Mouse (Mus musculus): ENCODE results near the gene Itga1.

The Itga1 gene

GRCm38 (mm10) chr13:115050660-115051559 lies 50.9 kb downstream of the Itga1 start:
- no peak for DNase-seq

DNA sequence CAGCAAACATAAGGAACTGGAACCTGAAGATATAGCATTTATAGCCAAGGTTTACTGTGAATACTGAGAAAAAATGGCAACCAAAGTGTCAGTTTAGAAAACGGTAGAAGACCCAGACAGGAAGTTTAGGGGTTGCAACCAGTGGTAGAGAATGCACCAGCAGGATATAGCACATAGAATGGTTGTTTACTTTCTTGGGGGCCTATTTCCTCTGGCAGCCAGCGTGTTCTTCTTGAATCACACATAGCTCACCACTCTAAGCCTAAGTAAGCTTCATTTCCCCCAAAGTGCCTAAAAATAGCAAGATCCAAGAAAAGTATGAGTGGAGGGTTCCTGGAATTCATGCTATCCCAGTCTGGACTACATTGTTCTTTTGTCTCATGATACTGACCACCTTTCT lies 59.1 kb downstream of the Itga1 start:
- no peak for DNase-seq

DNA sequence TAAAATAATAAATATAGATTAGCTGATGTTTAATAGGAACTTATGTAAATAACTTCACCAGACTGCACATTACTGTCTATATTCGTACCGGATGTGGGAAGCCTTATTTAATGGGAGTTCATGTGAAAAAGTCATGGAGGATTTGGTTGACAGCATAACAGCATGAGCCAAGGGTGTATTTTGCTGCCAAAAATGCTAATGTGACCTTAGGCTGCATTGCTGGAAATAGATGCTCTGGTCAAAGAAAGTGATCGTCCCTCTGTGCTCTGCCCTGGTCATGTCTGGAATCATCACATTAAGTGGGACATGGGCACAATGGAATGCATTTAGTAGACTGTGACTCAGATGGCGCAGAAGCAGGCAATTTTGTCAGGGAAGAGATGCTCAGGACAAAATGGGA lies 64.5 kb downstream of the Itga1 start:
- no peak for DNase-seq

GRCm38 (mm10) chr13:115035387-115035786 lies 66.4 kb downstream of the Itga1 start:
- no peak for DNase-seq

DNA sequence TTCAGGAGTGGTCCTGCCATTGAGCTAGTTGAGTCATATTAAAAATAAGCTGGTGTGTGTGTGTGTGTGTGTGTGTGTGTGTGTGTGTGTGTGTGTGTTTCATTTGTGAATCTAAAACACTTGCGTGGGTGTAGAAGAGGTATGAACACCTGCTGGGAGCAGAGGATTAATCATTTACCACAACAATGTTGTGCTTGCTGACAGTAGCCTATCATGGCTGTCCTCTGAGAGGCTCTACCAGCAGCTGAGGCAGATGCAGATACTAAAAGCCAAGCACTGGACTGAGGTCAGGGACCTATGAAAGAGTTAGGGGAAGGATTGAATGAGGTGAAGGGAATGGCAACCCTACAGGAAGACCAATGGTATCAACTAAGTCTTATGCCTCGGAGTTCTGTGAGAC lies 68.6 kb downstream of the Itga1 start:
- no peak for DNase-seq

GRCm38 (mm10) chr13:115031177-115032000 lies 70.4 kb downstream of the Itga1 start:
- DNase-seq: peak; percentile 44

- DNase-seq: no peak
These were observed 76.4 kb downstream of the Itga1 start for GRCm38 (mm10) chr13:115025394-115025793.

DNA sequence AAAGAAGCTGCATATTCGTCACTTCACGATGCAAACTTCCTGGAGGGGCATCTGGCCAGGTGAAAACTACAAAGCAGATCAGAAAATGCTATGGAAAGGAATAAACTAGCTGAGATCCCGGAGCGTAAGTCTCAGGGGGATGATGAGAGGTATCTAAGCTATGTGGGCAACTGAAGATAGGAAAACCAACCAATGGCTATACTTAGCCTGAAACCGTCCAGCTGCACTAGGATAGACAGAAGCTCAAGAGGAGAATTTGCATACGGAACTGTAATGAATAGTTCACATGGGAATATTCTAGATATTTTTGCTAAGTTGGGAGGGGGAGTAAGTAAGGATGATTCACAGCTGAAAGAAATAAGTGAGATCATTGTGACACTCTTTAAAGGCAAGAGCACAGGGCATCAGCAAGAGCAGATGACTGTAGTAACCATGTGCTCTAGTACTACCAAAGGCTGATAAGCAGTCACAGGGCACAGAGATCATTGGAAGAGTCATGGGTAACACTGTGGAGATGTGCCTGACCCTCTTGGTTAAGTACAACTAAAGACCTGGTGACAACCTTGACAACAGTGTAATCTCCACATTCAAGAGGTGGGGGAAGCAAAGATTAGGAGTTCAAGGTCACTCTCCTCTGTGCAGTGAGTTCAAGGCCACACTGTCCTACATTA lies 79.5 kb downstream of the Itga1 start:
- DNase-seq: no peak

DNA sequence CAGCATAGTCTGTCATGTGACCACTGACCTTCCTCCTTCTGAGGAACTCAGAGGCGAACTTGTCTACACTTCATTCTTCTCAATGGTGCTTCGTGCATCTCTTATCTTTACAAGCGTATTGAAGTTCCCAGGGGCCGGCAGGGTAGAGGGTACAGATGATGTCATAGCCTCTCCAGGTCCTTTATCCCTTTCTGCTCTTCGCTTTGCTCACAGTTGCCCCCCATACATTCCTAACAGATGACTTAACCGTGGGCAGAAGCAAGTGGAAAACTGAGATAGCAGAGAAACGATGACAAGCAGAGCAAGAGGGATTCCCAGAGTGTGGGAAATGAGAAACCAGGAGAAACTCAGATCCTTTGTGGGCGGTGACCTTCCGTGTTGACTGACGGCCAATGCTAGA lies 80.4 kb downstream of the Itga1 start:
- DNase-seq: no peak

DNA sequence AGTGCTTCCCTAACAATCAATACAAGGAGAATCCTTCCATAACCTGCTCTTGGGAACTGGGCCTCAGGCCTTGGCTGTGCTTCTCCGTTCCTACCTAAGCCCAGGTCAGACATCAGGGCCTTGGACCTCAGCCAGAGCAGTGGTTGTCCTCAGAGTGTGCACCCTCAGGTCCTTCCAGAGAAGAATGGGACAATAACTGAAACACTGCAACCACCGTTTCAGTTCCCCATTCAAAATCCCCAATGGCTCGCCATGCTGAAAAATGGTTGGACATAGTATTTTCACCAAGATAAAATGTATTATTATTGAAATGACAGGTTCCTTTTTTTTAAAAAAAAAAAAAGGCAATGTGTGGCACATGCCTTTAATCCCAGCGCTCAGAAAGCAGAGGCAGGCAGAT lies 81.0 kb downstream of the Itga1 start:
- DNase-seq: no peak

- no peak for DNase-seq
These were observed 84.2 kb downstream of the Itga1 start for GRCm38 (mm10) chr13:115017545-115017944.

DNA sequence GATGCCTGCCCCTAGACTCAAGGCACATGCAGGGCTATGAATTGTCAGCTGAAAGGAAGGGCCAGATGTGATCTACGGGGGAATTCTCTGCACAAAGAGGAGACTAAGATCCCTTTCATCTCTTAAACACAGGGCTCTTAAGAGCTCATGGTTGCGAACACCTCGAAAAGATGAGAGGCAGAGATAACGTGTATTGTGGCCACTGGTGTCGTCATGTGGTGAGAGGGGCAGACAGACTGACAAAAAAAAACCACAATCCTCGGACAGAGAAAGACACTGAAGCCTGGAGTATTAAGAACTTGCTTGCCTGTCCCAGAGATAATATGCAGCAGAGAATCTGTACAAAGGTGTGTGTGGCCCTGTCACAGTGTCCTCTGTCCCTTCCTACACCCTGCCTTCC lies 90.2 kb downstream of the Itga1 start:
- DNase-seq: no peak

DNA sequence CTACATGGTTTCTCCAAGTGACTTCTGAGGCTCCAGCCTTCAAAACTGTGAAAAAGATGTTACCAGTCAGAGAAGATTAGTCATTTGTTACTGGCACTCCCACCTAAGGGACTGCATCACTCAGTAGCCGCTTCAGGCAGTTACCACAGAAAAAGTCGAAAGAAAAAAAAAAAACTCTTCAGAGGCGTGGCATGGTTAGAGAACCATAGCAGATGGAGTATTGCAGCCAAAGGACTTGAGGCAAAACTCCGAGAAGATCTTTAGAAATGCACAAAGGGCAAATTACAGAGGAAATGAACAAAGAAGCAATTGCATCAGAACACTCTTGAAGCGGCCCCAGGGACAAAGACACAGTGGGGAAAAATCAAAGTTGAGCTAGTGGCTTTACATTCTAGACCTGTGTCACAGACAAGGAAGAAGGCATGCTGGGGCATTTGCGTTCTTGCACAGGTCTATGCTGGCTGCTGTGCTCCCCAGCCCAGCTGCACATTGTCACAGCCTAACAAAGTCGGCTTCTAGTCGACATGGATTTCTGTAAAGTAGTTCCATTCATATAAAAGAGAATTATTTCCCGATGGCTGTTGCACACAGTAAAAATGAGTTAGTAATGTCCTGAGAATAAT lies 95.4 kb downstream of the Itga1 start:
- no peak for DNase-seq

DNA sequence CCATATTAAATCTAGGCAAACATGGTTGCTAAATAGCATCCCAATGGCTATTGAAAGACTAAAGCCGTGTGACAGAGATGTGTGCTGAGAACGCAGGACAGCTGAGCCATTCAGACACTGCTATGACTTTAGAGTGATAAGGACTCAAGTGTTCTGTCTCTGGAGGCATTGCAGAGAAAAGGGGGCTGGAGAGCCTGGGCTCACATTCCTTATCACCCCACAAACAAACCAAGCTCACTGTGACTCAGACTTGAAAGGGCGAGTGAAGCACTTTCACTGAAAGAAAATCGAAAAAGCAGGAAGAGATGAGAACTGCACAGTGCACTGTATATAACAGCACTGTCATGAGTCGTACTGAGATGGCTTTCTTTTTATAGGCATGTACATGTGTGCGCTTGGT lies 96.4 kb downstream of the Itga1 start:
- DNase-seq: no peak

DNA sequence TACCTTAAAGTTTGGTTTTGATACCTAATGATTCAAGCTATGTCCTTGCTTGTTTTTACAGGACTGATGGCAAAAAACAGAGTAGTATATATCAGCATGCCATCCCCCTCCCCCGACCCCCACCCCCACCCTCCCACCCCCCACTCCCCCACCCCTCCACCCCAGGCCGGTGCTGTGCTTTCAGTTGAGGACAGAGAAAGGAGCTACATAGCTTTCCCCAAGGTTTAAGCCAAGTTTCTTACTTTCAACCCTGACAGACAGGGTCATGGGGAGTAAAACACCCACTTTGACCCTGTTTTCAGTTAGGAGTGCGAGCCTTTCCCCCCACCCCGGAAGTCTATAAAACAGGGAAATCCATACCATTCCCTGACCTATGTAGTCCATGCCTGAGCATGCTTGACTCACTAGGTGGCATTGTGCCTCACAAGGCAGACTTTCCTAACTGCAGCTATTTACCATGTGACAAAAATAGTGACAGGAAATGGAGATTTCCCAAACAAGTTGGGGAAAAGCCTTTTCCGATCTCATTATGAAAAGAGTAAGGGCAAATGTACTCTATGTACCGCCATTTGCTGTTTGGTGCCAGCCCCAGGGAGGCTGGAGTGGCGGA lies 98.2 kb downstream of the Itga1 start:
- no peak for DNase-seq

DNA sequence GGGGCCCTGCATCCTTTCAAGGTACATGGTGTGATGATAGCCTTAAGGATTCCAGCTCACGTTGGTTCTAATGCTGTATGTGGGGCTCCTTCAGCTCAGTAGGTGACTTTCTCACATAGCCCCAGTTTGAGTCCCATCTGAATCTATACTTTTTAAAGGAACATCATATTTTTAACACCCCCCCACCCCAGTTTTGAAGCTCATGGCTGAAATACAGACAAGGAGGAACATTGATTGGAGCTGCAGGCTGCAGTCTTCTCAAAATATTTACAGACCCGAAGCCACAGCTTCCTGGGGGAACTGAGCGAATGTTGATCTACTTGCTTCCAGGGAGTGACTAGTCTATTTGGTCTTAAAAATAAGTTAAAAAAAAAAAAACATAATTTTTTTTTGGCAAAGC lies 98.9 kb downstream of the Itga1 start:
- no peak for DNase-seq

GRCm38 (mm10) chr13:115002155-115002554 lies 99.6 kb downstream of the Itga1 start:
- no peak for DNase-seq

DNA sequence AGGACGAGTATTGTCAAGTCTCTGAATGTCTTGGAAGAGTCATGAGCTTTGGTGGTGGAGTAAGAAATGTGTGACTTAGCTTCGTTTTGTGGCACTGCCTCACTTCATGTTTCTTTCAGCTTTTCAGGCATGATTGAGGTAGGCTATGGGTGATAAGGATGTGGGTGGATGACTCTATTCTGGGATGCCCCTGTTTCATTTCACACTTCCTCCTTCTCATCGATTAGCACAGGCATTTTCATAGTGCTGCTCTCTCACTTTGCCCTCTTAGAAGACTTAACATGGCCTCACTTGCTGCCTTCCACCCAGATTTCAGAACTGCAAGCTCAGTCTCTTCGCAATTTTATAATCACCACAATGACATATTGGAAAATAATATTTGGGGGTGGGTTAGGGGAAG lies 102.2 kb downstream of the Itga1 start:
- no peak for DNase-seq

DNA sequence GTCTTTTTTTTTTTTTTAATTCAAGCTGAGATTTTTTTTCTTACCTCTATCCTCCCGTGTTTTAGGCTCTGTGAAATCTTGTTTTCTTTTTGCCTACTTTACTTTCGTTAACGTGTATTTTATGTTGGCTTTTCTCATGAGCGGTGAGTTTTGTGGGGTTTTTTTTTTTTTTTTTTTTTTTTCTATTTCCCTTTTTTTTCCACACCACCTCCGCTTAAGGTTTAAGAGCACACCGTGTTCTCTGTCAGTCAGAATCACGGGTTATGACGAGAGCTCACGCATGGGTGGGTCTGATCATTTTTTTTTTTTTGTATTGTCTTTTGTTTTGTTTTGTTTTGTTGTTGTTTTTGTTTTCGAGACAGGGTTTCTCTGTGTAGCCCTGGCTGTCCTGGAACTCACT lies 103.7 kb downstream of the Itga1 start:
- DNase-seq: no peak

GRCm38 (mm10) chr13:114992260-114993014 lies 109.3 kb downstream of the Itga1 start:
- DNase-seq: no peak

DNA sequence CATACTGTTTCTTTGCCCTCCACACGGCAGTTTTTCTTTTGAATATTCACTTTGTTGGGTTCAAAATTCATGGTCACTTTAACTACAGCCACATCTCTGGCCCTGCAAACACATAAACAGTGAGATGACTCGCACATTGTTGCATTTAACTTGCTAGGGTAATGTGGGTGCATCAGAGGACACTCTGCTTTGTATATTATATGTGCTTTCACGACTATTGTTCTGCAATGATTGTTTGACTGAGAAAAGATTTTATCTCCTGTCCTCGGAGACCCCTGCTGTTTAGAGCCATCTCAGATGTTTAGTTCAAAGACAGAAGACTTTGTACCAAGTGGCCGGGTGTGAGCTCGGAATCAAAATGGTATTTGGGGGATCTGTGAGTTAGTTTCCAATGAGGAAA lies 114.1 kb downstream of the Itga1 start:
- DNase-seq: no peak

- peak; percentile 18 for DNase-seq
These were observed 114.6 kb downstream of the Itga1 start for GRCm38 (mm10) chr13:114987161-114987560.

Measured in kidney, adult 18-20 months (tissue).